Mouse (Mus musculus) CD4-positive, CD25-positive, alpha-beta regulatory T cell (primary cell): Measurements from ENCODE around the gene Igf2bp1. TPM values are rescaled to one million over a fixed set of nuclear protein-coding genes. Genes with fewer than 3 reads are reported as not detected.

Experiments used
- polyA plus RNA-seq: library from polyadenylated mRNA; unstranded; fragments of 100-300 nt; shearing (Covaris generic); gene quantifications from one replicate; pipeline ENCODE4 v1.2.1, GENCODE M21; 2017

The Igf2bp1 gene
- 0.08 TPM for polyA plus RNA-seq

DNA sequence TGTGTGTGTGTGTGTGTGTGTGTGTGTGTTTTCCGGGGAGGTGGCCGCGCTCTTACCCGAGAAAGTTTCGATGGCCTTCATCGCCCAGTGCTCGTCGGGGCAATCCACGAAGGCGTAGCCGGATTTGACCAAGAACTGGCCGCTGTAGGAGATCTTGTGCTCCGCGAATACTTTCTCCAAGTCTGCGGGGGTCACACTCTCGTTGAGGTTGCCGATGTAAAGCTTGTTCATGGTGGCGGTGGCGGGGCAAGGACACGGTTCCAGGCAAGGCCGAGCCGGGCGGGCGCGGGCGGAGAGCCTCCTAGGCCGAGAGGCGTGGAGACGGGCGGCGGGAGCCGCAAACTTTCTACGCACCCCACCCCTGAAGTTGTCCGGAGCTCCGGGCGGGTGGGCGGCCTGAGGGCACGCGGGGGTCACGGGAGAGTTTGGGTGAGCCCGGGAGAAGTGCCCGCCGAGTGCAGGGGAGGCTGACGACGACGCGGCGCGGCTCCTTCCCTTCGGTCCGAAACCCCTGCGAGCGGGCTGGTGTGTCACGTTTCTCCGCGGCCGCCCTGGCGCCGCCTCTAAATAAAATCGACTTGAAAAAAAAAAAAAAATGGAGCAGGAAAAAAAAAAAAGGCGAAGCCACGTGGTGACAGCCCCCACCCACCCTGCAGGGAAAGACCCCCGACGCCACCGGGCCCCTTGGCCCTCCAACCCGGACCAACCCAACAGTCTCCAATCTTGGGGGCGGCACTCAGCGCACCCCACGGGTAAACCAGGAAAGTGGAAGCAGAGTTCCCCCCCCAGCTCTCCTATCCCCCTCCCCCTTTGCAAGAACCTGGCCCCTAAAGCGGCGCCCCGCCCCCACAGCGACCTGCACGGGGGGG lies at the start of gene Igf2bp1:
Igf2bp1 (minus strand) TSS at position 538 of the 869 bp plus-strand sequence.

DNA sequence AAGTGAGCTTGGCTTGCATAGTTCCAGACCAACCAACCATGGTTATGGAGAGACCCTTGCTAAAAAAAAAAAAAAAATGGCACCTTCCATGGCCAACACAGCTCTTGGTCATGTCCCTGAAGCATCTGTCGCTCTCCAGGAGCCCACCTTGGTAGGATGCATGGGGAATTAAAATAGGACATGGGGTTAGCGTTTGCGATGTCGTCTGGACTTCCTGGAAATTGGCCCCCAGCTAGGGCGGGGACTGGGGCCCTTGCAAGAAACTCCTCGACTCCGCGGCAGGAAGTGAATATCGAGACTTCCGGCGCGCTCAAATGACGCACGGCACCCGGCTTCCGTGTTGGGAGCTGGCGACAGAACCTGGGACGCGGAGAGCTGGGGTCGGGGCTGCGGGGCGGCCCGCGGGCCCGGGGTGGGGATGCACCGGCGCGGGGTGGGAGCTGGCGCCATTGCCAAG lies 28.9 kb upstream of the Igf2bp1 start, which contains the start of gene Snf8:
Snf8 (plus strand) TSS at position 290 of the 457 bp plus-strand sequence.

GRCm38 (mm10) chr11:95914571-95914991 lies 91.2 kb downstream of the Igf2bp1 start, which contains the start of gene B4galnt2:
Gene B4galnt2, minus strand, starts transcription at chr11:95914891.

Other genes with a start within 250 kb of the Igf2bp1 start
- not detected for gene Phospho1, start 181.4 kb downstream of the Igf2bp1 start, polyA plus RNA-seq
- gene Gngt2, start 168.7 kb downstream of the Igf2bp1 start, polyA plus RNA-seq, result 38.1 TPM
- 74.8 TPM for gene Abi3, start 163.5 kb downstream of the Igf2bp1 start, polyA plus RNA-seq
- 0.10 TPM for gene B4galnt2, start 91.0 kb downstream of the Igf2bp1 start, polyA plus RNA-seq
- gene Gip, start 18.6 kb upstream of the Igf2bp1 start, polyA plus RNA-seq, result not detected
- 85.6 TPM for gene Snf8, start 28.9 kb upstream of the Igf2bp1 start, polyA plus RNA-seq
- gene Ube2z, start 59.4 kb upstream of the Igf2bp1 start, polyA plus RNA-seq, result 42.9 TPM
- 364 TPM for gene Atp5g1, start 69.7 kb upstream of the Igf2bp1 start, polyA plus RNA-seq
- not detected for gene Calcoco2, start 106.0 kb upstream of the Igf2bp1 start, polyA plus RNA-seq
- not detected for gene Ttll6, start 127.8 kb upstream of the Igf2bp1 start, polyA plus RNA-seq
- not detected for gene Hoxb13, start 188.4 kb upstream of the Igf2bp1 start, polyA plus RNA-seq